Mouse (Mus musculus): ENCODE measurements around the gene Spata1.
A peak's percentile ranks its signal among the peaks of the same experiment; 100 is the strongest.
"Not testable (repeated sequence)": the region's sequence is repeated elsewhere in the genome, so short reads cannot be mapped to it uniquely, and the experiment has no call there.

The Spata1 gene

DNA sequence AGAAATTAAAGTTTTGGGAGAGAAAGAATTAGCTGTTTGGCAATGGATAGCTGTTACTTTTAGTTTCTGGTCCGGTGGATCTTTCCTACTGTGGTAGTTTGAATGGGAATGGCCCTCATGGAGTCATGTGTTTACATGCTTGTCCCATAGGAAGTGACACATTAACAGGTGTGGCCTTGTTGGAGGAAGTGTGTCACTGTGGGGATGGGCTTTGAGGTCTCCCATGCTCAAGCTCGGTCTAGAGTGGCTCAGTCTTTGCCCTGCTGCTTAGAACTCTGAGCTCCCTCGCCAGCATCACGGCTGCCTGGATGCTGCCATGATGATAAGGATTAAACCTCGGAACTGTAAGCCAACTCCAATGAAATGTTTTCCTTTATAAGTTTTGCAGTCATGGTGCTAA, 48.2 kb downstream of the Spata1 start:
- DNase-seq (ENCODE audit: low spot score in 2 of 2), result no peak

DNA sequence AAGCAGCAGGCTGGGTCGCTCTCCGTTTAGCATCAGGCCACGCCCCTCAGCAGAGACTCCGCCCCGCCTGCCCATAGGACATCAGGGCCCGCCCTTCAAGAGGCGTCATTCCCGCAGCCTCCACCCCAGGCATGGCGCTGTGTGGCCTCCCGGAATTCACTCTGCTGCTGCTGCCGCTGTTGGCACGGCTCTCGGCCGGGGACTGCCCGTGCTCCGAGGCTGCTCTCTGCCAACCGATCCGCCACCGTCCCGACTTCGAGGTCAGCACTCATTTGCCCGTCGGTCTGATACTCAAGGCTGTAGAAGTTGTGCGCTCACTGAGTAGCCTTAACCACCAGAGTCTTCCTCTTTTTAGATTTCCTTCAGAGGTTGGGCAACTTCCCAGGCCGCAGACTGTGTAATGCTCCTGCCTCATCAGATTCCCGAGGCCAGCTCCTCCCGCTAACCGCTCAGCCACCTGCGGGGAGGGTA, 49.1 kb downstream of the Spata1 start:
- peak; percentile 87 to 89 for DNase-seq (ENCODE audit: low spot score in 2 of 2)

DNA sequence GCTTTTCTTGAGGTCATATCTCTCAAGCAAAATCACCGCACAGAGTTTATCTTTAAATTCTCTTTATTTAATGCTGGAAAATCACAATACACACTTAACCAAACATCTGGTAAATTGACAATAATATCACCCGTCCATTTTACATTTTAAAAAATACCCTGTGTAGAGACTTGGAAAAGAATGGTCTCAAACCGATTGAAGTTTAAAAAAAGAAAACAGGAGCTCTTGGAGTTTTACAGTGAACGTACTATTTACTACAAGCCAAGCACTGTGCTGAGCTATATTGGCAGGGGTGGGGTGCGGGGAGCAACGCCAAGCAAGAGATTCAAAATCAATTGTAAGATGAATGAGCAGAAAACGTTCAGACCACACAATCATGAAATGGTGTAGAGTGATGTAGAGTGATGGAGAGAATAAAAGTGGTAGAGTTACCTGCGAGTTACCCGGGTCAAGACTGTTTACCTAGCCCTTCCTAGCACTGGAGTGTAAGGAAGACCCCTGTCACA, 49.8 kb downstream of the Spata1 start, which contains the start of gene Ctbs:
Ctbs (plus strand) TSS at position 51 of the 506 bp plus-strand sequence.
- DNase-seq (ENCODE audit: low spot score in 2 of 2), result no peak

DNA sequence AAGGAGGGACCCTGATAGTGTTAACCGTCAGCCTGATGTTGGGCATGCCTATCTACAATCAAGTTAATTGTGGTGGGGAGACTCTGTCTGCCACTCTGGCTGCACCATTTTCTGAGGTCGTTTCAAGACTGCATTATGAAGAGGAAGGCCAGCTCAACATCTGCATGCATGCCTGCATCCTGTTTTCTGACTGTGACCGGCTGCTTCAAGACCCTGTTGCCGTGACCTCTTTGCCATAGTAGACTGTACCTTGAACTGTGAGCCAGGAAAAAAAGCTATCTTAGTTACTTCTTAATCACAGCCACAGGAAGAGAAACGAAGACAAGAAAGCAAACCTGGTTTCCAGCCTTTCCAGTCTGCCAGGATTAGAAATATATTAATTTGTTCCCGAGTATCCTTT, 50.6 kb downstream of the Spata1 start:
- no peak for DNase-seq (ENCODE audit: low spot score in 2 of 2)

DNA sequence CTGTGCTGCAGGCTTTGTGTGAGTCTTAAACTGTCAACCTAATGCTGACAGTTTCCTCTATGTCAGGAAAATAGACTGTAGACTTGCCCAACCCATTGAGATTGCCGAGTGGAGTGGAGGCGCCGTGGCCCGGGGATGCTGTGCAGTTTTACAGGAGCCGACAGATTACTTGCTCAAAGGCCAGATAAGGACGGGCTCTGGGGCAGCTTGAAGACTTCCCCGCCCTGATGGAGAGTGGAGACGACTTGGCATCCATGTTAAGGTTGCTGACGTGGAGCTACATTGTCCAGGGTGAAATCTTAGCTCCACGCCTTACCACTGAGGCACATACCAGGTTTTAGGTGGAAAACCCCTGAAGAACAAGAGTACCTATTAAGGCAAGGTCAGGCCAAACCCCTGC, 51.2 kb downstream of the Spata1 start:
- no peak for DNase-seq (ENCODE audit: low spot score in 2 of 2)

DNA sequence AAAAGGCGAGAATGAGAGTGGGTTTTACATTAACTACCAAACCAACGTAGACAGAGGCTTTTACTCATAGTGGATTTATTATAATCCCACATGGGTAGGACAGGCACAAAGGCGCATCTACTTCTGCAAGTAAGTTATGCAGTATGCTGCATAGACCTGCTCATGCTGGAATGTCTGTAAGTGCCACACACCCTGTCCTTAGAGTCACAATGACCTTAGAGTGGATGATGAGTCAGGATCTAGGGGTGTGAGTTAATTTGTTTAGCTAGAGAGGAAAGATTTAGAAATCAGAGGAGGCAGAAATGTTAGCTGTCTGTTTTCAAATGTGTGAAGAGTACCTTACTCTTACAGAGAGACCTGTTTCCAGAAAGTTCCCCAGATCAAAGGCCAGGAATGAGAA, 52.0 kb downstream of the Spata1 start:
- no peak for DNase-seq (ENCODE audit: low spot score in 2 of 2)

DNA sequence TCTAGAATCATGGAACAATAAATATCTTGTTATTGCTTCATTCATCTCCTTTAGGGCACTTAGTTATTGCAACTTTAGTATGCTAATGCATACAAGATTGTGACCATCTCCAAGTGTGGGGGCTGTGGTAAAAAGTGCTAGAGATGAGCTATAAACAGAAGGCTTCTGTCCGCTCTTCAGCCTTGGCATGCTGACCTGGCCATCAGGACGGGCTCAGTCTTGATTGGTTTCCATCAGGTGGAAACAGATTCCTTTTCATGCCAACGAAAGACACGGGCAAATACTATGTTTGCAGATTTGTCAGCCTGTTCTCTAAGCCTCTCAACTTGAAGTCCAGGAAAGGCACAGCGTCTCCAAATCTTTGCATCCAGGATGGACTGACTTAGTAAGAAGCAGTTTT, 52.4 kb downstream of the Spata1 start:
- DNase-seq (ENCODE audit: low spot score in 2 of 2), result no peak

DNA sequence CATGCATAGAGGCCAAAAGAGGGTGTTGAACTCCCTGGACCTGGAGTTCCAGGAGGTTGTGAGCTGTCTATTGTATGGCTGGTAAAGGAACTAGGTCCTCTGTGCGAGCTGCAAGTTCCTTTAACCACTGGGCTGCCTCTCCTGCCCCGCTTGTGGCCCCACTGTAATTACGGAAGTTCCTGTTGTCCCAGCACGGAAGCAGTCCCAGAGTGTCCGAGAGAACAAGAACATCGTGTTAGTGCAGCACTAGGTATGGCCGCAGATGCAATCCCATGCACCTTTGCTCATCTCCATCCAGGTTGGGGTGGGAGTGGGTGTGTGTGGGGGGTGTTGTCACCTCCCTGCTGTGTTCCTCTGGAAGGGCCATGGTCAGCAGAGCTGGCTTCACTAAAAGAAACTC, 54.7 kb downstream of the Spata1 start:
- no peak for DNase-seq (ENCODE audit: low spot score in 2 of 2)

DNA sequence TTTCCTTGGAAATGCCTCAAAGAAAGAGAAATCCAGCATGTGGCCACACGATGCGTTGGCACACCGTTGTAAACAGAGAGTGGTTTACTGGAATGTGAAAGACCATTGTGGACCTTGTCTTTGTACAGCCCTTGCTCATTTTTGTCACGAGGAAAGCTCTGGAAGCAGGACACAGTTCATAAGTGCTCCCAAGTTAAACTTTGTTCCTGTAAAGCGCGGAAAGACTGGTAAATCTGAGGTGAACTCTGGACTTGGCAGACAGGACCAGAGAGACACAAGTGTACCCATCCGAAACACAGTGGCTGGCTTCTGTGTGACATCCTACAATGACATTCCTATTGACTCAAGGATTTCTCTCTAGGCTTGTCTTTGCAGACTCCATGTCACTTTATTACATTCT, 56.2 kb downstream of the Spata1 start:
- no peak for DNase-seq (ENCODE audit: low spot score in 2 of 2)

DNA sequence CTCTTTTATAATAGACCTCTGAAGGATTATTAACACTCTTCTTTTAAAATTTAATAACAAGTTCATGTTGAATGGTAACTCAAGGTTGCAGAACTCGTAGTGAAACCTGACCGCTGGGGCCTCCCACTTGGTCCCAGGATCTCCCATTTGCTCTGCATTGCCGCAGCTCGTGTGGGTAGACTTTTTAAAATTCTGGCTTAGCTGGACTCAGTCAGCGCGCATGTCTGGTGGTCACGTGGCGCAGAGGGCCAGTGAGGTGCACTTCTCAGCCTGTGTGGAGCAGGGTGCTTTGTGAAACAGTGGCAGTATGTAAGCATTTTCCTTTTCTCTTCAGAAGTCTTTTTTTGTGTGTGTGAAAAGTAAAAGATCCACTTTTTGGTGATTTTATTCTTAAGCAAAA, 56.6 kb downstream of the Spata1 start:
- DNase-seq (ENCODE audit: low spot score in 2 of 2), result no peak

DNA sequence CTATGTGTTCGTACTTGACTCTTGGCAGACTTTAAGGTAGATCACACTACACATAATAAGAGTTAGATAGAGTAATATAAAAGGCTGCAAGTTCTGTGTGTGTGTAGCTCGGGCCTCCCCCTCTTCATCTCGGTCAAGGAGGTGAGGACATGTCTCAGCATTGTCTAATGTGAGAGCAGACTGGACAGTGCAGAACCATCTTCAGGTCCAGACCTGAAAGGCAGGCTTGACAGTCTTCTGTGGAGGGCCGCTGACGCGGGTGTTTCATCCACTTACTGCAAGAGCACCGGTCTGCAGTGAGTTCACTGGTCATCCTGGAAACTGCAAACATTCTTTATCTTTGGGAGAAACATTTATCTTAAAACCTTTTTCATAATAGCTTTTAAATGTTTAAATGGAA, 57.1 kb downstream of the Spata1 start:
- no peak for DNase-seq (ENCODE audit: low spot score in 2 of 2)

DNA sequence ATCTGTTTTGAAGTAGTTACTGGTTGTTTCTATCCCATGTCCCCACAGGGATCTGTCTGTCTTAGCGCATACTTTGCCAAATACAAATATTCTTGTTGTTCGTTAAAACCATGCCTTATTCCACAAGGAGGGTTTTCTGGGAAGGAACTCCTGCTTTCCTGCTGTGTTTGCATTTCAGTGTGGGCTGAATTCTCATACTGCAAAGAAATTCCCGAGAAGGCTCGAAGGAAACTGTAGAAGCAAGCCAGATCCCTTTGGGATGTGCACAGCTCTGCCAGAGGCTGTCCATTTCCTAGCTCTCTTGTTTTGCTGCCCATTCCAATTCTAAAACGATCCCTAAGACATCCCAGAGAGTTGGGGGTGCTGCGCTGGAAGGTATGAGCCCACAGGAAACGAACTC, 59.1 kb downstream of the Spata1 start:
- no peak for DNase-seq (ENCODE audit: low spot score in 2 of 2)

DNA sequence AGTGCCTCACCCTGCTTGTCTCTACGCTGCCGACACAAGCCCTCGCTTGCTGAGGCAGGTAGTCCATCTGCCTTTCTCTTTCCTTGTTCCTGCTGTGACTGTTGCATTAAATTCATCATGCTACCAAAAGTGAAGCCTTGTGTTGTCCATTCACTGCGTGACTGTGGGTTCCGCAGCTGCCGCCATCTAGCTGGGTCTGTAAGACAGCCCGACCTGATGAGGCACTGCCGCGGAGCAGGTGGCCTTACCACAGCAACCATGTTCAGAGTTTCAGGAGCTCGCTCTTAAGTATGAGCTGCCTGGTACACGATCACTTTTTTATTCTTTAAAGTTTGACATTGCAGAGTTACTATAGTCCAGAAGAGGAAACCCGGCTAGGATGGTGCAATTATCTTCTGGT, 59.5 kb downstream of the Spata1 start:
- DNase-seq (ENCODE audit: low spot score in 2 of 2), result no peak

DNA sequence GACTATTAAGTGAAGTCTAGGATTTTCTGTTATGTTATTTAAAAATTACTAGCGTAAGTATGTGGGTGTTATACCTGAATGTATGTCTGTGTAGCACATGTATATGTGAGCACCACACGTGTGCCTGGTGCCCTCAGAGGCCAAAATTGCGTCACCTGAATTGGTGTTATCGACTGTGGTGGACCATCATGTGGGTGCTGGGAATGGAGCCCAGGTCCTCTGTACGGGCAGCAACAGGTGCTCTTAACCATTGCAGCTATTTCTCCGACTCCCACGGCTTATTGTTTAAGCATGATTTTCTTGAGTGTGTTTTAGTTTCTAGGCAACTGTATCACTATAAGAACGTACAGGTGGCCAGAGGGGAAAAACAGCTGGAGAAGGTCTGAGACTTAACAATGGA, 63.4 kb downstream of the Spata1 start:
- DNase-seq (ENCODE audit: low spot score in 2 of 2), result no peak

DNA sequence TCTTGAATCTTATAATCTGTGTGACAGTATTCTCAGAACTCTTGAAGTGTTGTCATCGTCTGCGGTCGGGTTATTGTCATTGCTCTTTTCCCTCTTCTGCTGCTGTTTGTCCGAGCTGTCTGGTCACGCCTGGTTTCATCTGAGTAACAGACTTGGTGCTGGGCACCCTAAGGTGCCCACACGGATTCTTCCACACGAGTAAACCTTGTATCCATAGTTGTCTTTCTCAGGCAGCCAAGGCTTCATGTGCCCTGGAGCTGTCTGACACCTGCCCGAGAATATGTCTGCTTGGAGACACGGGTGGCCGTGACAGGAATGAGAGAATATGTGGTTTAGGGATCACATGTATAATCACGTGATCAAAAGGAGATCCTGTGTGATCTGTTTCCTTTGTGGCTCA, 64.0 kb downstream of the Spata1 start:
- no peak for DNase-seq (ENCODE audit: low spot score in 2 of 2)

DNA sequence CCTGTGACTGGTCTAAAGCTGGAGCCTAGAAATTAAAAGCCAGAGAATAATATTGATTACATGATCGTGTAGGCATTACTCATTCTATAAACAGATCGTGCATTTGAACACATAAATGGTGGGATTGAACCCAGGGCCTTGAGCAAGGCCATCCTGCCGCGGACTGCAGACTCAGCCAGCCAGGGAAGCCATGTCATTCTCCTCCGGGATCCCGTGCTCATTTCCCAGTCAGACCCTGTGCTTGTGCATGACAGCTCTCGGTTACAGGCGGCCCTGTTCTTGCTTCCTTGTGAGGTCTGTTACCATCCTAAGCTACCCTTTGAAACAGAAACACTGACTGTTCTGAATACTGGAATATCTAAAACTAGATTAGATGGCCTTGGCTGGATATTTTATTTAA, 64.9 kb downstream of the Spata1 start:
- DNase-seq (ENCODE audit: low spot score in 2 of 2), result no peak

DNA sequence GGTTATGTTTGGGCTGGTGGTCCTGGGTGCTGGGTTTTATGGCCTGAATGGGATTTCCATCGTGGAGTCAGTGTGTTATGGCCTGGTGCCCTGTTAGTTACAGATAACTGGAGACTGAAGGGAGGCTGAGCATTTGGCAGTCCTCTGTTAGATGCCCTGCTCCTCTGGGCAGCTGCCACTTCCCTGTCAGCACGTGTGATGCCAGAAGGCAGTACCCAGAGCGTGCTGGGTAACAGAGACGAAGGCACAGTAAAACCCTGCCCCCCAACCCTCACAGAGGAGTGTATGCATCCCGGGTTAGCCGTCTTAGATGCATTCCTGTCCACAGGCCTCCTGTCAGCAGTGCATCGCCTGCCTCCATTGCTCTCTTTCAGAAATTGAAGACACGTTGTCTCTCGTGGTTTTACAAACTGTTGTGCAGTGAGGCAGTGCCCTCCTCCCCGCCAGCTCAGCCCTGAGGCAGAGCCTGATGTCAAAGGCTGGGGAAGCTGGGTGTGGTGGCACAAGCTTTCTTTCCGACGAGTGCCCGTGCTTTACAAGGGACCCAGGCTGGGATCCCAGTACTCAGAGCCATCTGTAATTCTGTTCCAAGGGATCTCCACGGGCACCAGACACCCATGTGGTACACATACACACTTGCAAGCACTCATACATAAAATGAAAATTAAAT, 65.7 kb downstream of the Spata1 start:
- no peak for DNase-seq (ENCODE audit: low spot score in 2 of 2)

DNA sequence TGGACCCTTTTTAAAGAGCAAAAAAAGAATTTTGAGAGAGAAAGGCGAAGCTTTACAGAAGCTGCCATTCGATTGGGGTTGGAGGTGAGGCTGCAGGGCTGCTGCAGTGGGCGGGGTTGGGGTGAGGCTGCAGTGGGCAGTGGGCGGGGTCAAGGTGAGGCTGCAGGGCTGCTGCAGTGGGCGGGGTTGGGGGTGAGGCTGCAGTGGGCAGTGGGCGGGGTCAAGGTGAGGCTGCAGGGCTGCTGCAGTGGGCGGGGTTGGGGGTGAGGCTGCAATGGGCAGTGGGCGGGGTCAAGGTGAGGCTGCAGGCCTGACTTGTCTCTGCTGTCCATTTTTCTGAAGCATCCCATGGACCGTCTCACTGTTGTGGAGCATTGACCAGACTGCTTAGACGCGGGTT, 66.5 kb downstream of the Spata1 start:
- not testable (repeated sequence) for DNase-seq (ENCODE audit: low spot score in 2 of 2)

DNA sequence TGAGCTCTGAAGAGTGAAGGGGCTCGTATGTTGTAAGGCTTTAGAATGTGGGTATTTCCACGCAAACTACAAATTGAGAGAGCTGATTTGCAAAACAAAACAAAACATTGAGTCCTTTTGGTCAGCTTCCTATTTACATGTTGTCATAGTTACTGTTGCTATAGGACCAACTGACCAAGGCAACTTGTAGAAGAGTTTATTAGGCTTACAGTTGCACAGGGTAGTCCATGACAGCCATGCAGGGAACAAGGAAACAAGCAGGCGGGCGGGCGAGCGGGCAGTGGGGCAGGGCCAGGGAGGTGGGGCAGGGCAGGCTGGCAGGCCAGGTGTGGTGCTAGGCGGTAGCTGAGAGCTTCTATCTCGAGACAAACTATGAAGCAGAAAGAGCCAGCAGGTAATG, 73.1 kb downstream of the Spata1 start:
- no peak for DNase-seq (ENCODE audit: low spot score in 2 of 2)

DNA sequence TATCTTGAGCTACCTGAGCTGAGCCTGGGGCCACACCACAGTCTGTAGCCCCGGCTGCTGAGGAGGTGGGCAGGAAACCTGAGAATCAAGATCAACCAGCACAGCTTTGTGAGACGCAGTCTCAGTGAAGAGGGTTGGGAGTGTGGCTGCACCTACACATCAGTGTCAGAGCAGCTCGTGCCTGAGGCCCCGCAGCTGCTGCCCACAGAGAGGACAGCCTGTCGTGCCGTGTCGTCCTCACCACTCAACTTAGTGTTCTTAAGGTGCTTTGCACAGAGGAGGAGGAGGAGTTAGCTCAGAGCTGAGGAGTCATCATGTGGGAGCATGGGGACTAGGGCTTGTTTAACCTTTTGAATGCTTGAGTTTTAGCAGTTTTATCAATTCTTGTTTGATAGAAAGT, 73.7 kb downstream of the Spata1 start:
- no peak for DNase-seq (ENCODE audit: low spot score in 2 of 2)

DNA sequence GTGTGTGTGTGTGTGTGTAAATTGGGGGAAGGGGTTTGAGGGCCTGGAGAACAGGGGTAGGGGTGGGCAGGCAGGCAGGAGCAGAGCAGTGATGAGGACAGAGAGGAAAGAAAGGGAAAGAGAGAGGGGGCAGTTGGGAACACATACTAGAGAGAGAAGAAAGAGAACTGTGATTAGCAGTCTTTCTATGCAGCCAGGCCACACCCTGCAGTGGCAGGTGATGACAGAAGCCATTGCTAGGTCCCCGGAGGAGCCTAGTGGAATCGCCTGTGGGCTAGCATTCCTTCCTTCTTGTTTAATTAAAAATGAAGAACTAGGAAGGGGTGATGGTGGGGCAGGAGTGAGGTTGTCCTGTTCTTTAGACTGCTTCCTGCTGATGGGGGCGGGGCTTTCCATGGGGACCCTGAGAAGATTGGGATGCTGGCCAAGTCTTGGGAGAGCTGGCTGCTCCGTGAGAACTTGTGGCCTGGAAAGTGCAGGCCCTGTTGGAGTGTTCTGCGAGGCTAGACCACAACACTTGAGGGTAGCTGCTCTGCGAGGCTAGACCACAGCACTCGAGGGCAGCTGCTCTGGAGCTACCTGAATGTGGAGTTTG, 75.2 kb downstream of the Spata1 start:
- DNase-seq (ENCODE audit: low spot score in 2 of 2), result no peak

DNA sequence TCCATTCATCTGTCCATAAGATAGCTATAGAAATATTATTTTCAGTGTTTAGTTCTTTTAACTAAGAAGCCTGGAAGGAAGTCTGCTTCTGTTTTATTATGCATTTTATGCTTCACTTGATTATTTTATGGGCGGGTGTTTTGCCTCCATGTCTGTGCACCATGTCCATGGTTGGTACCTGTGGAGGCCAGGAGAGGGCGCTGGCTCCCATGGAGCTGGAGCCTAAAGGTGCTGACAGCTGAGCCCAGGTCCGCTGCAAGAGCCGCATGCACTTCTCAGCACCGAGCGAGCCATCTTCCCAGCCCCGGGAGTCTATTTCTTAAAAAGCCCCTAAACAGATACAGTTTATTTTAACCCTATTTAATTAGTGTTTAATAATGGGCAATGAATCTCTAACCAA, 75.8 kb downstream of the Spata1 start:
- DNase-seq (ENCODE audit: low spot score in 2 of 2), result no peak

DNA sequence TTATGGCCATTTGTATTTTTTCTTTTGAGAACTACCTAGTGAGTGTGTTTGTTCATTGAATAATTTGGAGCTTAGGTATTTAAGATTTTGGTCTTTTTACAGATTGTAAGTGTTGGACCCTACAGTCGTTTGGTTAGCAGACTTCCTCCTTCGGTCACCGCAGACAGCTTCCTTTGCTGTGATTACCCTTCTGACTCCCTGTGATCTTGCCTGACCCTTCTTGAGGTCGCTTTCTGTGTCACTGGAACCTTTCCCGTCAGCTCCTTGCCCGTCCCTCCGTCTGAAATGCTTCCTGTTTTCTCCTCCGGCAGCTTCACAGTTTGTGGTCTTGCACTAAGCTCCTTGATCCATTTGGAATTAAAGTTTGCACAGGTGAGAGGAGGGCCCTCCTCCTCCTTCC, 77.8 kb downstream of the Spata1 start:
- DNase-seq (ENCODE audit: low spot score in 2 of 2), result no peak
